Mouse (Mus musculus): ENCODE measurements at regions not wholly inside any gene's neighbourhood (a gene's known extent, or its start where the extent isn't known, plus 50 kb on each side); places are given as distances from the start of the nearest gene placed in this dataset.
A peak's percentile ranks its signal among the peaks of the same experiment; 100 is the strongest.

DNA sequence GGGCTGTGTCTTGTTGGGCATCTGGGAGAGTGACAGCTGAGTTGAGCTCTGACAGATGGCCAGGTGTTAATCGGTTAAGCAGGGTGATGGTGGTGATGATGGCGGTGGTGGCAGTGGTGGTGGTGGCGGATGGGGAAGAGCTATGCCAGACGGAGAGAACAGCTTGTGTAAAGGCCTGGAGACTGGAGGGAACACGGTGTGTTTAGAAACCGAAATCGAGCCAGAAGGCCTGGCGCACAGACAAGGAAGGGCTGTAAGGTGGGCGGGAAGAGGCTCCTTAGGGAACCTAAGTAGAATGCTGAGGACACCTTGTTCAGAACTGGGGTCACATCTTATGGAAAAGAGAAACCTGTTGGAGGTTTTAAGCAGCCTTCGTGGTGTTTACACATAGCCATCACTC lies 698.5 kb downstream of the Hs3st4 start:
- Histone ChIP-seq H3K9me3 (no peaks in the 10 kb centered on the region), H3K27ac (no peak overlapping the region), H3K9ac (no peak overlapping the region), H3K27me3 (replicated peaks) (no peaks in the 10 kb centered on the region), H3K4me1 (no peaks in the 10 kb centered on the region), H3K4me3 (no peak overlapping the region), H3K4me2 (replicated peaks) (no peak overlapping the region), H3K36me3 (no peaks in the 10 kb centered on the region)
- 90% methylated on average over 10 of the region's 10 CpGs for WGBS
- no peak for ATAC-seq (ENCODE audit: low FRiP score, low read depth)

- ATAC-seq (ENCODE audit: low FRiP score, low read depth) = no peak
- Histone ChIP-seq H3K27me3 (replicated peaks) (no peaks in the 10 kb centered on the region), H3K4me1 (no peaks in the 10 kb centered on the region), H3K9ac (no peak overlapping the region), H3K9me3 (no peaks in the 10 kb centered on the region), H3K36me3 (no peaks in the 10 kb centered on the region), H3K27ac (no peak overlapping the region), H3K4me2 (replicated peaks) (no peak overlapping the region), H3K4me3 (no peak overlapping the region)
- WGBS = 99% methylated on average over 2 of the region's 2 CpGs
Observed at GRCm38 (mm10) chr7:124681820-124682219, 699.2 kb downstream of the Hs3st4 start.

- no peak for ATAC-seq (ENCODE audit: low FRiP score, low read depth)
- H3K27me3 ChIP-seq (replicated peaks) = no peaks in the 10 kb centered on the region
- no peak overlapping the region for H3K4me2 ChIP-seq (replicated peaks)
- no peak overlapping the region for H3K27ac ChIP-seq
- H3K36me3 ChIP-seq = no peaks in the 10 kb centered on the region
- no peaks in the 10 kb centered on the region for H3K9me3 ChIP-seq
- H3K9ac ChIP-seq = no peak overlapping the region
- no peak overlapping the region for H3K4me3 ChIP-seq
- no peaks in the 10 kb centered on the region for H3K4me1 ChIP-seq
- 81% methylated on average over 2 of the region's 2 CpGs for WGBS
Observed at GRCm38 (mm10) chr7:124685424-124685823, 702.8 kb downstream of the Hs3st4 start.

DNA sequence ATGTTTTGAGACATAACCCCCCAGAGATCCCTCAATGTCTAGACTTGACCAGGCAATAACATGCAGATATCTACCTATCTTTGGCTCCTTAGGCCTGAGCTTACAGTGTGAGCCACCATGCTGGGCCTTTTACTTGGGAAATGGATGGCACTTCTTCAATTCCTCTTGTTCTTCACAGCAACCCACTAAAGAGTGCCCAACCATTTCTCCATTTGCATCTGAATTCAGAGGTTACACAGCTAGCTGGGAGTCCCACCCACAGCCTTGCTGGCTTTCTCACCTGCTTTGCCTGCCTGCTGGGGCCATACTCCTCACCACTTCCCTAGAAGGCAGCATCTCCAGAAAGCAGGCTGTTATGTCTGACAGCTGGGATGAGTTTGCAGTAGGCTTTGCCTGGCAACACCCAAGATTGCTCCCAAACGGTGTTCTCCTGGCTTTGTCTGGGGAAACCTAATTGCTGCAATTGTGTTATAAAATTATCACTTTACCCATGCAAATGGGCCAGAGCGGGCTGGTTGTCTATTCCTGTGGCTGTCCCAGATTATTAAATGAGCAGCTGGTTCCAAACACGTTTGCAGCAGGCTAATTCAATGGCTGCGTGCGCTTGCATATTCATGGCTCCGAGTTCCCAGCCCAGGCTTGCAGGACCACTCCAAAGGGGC lies 721.6 kb downstream of the Hs3st4 start:
- Histone ChIP-seq H3K9ac (no peak overlapping the region), H3K4me2 (replicated peaks) (no peak overlapping the region), H3K4me1 (peaks cover 9% of the 10 kb centered on the region), H3K4me3 (no peak overlapping the region), H3K9me3 (no peaks in the 10 kb centered on the region), H3K27ac (no peak overlapping the region), H3K36me3 (no peaks in the 10 kb centered on the region), H3K27me3 (replicated peaks) (no peaks in the 10 kb centered on the region)
- 24% methylated on average over 6 of the region's 6 CpGs for WGBS
- no peak for ATAC-seq (ENCODE audit: low FRiP score, low read depth)

DNA sequence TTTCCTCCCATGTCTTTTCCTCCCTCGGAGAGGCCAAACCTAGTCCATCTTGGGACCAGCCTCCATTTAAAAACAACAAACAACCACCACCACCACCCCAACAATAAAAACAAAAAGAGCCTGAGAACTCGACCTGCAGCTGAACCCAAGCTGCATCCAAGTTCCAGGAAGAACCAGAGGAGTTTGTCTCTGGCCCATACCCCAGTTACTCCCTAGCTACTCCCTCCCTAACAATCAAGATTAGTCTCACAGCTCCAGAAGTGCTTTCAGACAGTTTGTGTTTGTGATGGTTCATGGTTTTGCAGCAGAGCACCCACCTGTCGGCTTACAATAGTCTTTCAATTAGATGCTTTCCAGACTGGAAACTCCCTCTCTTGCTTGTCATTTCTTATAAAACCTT lies 724.5 kb downstream of the Hs3st4 start:
- H3K27me3 ChIP-seq (replicated peaks) = no peaks in the 10 kb centered on the region
- H3K27ac ChIP-seq = no peak overlapping the region
- WGBS = 40% methylated on average over 3 of the region's 3 CpGs
- H3K4me3 ChIP-seq = no peak overlapping the region
- H3K4me2 ChIP-seq (replicated peaks) = no peak overlapping the region
- H3K9me3 ChIP-seq = no peaks in the 10 kb centered on the region
- H3K36me3 ChIP-seq = no peaks in the 10 kb centered on the region
- H3K4me1 ChIP-seq = peaks cover 10% of the 10 kb centered on the region
- H3K9ac ChIP-seq = no peak overlapping the region
- ATAC-seq (ENCODE audit: low FRiP score, low read depth) = no peak

DNA sequence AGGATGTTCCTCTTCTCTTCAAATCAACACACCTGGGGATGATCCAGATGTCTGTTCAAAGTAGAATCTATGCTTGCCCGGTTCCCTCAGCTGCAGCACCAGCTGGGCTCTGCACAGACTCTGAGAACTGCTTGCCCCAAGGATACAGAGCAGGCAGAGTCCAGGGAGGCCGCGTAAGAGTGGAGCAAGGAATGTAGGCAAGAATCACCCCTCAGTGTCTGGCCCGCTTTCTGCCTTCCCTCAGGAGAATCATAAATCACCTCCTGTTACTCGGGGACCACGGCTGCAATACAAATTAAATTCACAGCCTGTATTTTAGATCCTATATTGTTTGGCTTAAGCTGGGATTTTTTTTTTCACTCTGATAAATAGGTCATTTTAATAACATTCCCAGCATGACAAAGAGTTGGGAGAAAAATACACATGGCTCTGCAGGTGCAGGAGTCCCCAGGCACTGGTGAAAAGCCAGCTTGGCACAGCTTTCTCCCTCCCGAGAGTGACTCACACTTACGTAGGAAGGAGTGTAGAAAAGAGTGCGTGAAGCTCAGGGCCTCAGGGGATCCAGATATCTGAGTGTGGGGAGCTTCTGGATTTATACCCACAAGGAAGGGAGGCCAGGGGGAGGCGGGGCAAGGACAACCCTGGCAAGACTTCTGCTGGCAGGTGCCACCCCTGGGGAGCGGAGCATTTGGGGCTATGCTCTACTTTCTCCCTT lies 726.3 kb downstream of the Hs3st4 start:
- Histone ChIP-seq H3K27ac (no peak overlapping the region), H3K4me3 (no peak overlapping the region), H3K27me3 (replicated peaks) (no peaks in the 10 kb centered on the region), H3K9me3 (no peaks in the 10 kb centered on the region), H3K4me2 (replicated peaks) (no peak overlapping the region; the same call in 1 of the 2 replicates), H3K9ac (no peak overlapping the region), H3K36me3 (no peaks in the 10 kb centered on the region), H3K4me1 (peaks cover 10% of the 10 kb centered on the region)
- WGBS = 34% methylated on average over 11 of the region's 11 CpGs
- peak; percentile 66; the same call in 1 of the 2 replicates for ATAC-seq (ENCODE audit: low FRiP score, low read depth)

DNA sequence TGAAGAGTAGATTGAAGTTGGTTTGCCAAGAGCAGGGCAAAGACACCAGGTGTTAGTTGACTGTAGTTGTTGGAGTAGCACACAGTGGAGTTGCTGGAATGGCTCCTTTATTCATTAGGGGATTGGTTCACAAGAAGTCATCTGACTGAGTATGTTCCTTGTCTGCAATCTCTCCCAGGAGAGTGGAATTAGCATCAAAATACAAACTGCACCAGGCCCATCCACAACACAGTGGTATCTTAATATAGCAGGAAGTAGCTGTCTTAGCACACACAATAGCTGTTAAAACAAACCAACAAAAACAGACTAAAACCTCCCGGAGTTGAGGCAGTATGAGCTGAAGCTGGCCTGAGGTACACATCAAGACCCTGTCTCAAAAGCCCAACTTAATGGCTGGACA lies 723.5 kb upstream of the Kdm8 start:
- H3K27me3 ChIP-seq (replicated peaks) = no peaks in the 10 kb centered on the region
- 73% methylated on average over 1 of the region's 1 CpGs for WGBS
- H3K9ac ChIP-seq = no peak overlapping the region
- no peak overlapping the region for H3K27ac ChIP-seq
- H3K36me3 ChIP-seq = no peaks in the 10 kb centered on the region
- H3K4me1 ChIP-seq = no peaks in the 10 kb centered on the region
- no peak overlapping the region for H3K4me2 ChIP-seq (replicated peaks)
- ATAC-seq (ENCODE audit: low FRiP score, low read depth) = no peak
- H3K4me3 ChIP-seq = no peak overlapping the region
- H3K9me3 ChIP-seq = no peaks in the 10 kb centered on the region

- no peaks in the 10 kb centered on the region for H3K27me3 ChIP-seq (replicated peaks)
- WGBS = 17% methylated on average over 2 of the region's 2 CpGs
Observed at GRCm38 (mm10) chr7:124742086-124742485, 702.4 kb upstream of the Kdm8 start.

GRCm38 (mm10) chr7:124746321-124746720 lies 698.2 kb upstream of the Kdm8 start:
- Histone ChIP-seq H3K4me3 (no peak overlapping the region), H3K36me3 (no peaks in the 10 kb centered on the region), H3K4me2 (replicated peaks) (no peak overlapping the region), H3K9ac (no peak overlapping the region), H3K27ac (no peak overlapping the region), H3K27me3 (replicated peaks) (no peaks in the 10 kb centered on the region), H3K9me3 (no peaks in the 10 kb centered on the region), H3K4me1 (no peaks in the 10 kb centered on the region)
- no peak for ATAC-seq (ENCODE audit: low FRiP score, low read depth)
- WGBS = 81% methylated on average over 2 of the region's 2 CpGs

More at GRCm38 (mm10) chr7:124742086-124742485, 702.4 kb upstream of the Kdm8 start:
- no peak for ATAC-seq (ENCODE audit: low FRiP score, low read depth)
- Histone ChIP-seq H3K27ac (no peak overlapping the region), H3K4me3 (no peak overlapping the region), H3K9me3 (no peaks in the 10 kb centered on the region), H3K4me1 (no peaks in the 10 kb centered on the region), H3K9ac (no peak overlapping the region), H3K4me2 (replicated peaks) (no peak overlapping the region), H3K36me3 (no peaks in the 10 kb centered on the region)

GRCm38 (mm10) chr7:124748396-124748795 lies 696.1 kb upstream of the Kdm8 start:
- no peak for ATAC-seq (ENCODE audit: low FRiP score, low read depth)
- Histone ChIP-seq H3K27me3 (replicated peaks) (no peaks in the 10 kb centered on the region), H3K27ac (no peak overlapping the region), H3K4me1 (no peaks in the 10 kb centered on the region), H3K9ac (no peak overlapping the region), H3K36me3 (no peaks in the 10 kb centered on the region), H3K4me3 (no peak overlapping the region), H3K4me2 (replicated peaks) (no peak overlapping the region), H3K9me3 (no peaks in the 10 kb centered on the region)
- whole genome bisulfite sequencing = 80% methylated on average over 3 of the region's 3 CpGs

DNA sequence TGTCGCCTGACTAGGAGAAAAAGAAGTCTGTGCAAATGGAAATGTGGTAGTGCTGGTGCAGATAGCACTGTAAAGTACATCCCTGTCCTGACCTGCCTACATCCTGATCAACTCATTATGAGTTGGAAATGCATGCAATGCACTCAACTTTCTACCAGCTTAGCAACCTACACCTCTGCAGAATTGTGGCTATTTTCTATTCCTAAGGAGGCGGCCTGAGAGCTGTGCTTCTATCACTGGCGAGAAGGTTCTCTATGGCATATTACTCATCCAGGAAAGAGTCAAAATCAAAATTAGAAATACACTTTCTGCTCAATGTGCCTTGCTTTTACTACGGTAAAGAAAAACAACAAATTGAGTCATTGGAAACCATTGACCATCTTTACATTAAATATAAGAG lies 685.4 kb upstream of the Kdm8 start:
- Histone ChIP-seq H3K27me3 (replicated peaks) (no peaks in the 10 kb centered on the region), H3K9ac (no peak overlapping the region), H3K27ac (no peak overlapping the region), H3K9me3 (no peaks in the 10 kb centered on the region), H3K4me1 (no peaks in the 10 kb centered on the region), H3K36me3 (no peaks in the 10 kb centered on the region), H3K4me3 (no peak overlapping the region), H3K4me2 (replicated peaks) (no peak overlapping the region)
- WGBS = 90% methylated on average over 4 of the region's 4 CpGs
- ATAC-seq (ENCODE audit: low FRiP score, low read depth) = no peak

- Histone ChIP-seq H3K9ac (no peak overlapping the region), H3K4me2 (replicated peaks) (no peak overlapping the region), H3K4me3 (no peak overlapping the region), H3K4me1 (no peaks in the 10 kb centered on the region), H3K27ac (no peak overlapping the region), H3K9me3 (no peaks in the 10 kb centered on the region), H3K36me3 (no peaks in the 10 kb centered on the region), H3K27me3 (replicated peaks) (no peaks in the 10 kb centered on the region)
- ATAC-seq (ENCODE audit: low FRiP score, low read depth) = no peak
- WGBS = 85% methylated on average over 1 of the region's 1 CpGs
Observed at GRCm38 (mm10) chr7:124777822-124778221, 666.7 kb upstream of the Kdm8 start.

DNA sequence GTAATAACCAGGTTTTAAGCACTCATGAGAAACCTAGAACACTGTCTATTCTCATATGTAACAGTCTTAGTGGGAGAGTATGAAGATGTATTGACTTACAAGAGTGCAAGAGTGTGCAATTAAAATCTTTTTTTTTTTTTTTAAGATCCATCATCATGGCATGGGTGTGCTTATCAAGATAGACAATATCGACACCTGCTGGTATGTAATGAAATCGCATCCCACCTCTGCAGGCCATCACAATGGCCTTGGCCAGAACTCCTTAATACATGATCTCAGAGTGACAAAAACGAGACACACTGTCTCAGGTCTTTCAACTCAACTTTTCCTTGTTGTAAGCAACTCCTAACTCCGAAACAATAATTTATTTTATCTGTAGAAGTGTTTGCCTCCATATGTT lies 661.7 kb upstream of the Kdm8 start:
- no peaks in the 10 kb centered on the region for H3K36me3 ChIP-seq
- no peak for ATAC-seq (ENCODE audit: low FRiP score, low read depth)
- H3K4me1 ChIP-seq = no peaks in the 10 kb centered on the region
- no peak overlapping the region for H3K9ac ChIP-seq
- no peaks in the 10 kb centered on the region for H3K27me3 ChIP-seq (replicated peaks)
- 61% methylated on average over 4 of the region's 4 CpGs for WGBS
- no peak overlapping the region for H3K4me2 ChIP-seq (replicated peaks)
- no peak overlapping the region for H3K27ac ChIP-seq
- no peak overlapping the region for H3K4me3 ChIP-seq
- H3K9me3 ChIP-seq = 0 out of 2 replicates have a peak, but pooled peaks cover 4% of the 10 kb centered on the region
